Mouse (Mus musculus): ENCODE results near the gene Ece2. TPM values are rescaled to one million over a fixed set of nuclear protein-coding genes. Genes with fewer than 3 reads are reported as not detected.

The Ece2 gene
- 2.4 and 3.4 TPM in 2 replicates for polyA plus RNA-seq (2014; fragmentation: Nextera tagmentation; extraction: Ambion mirVana)

DNA sequence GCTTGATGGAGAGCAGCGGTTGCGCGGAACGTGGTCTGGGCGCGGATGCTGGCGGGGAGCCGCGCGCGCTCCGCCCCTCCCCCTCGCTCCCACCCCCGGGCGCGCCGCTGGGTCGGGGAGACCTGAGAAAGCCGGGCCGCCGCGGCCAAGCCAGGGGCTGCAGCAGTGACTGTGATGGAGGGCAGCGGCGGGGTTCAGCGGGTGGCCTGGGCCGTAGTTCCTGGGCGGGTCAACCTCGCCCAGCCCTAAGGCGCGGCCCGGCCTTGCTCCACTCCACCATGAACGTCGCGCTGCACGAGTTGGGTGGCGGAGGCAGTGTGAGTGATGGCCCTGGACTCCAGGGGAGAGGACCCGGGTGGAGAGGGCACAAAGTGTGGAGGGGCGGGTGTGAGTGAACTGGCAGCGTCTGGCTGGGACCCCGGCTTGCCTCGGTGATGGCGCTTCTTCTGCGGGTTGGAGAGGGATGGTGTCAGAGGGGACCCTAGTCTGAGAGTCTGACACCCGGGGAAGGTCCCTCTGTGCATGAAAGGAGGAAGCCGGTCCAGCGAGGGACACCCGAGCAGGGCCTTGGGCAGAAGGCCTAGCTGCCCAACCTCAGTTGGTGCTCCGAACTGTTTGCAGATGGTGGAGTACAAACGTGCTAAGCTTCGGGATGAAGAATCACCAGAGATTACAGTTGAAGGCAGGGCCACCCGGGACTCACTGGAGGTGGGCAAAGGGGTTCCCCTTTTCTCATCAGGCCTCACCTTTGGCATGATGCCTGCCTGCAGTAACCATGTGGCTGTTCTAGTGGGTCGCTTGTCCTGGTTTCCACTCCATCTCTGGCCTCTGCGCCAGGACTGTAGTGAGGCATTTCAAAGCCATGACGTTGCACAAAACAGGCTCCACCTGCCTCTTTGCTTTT lies at the start of gene Ece2:
Ece2 (plus strand) TSS at position 98 of the 904 bp plus-strand sequence.
- Histone ChIP-seq H3K4me2 (replicated peaks; ENCODE audit: low read depth, low read length) (peak within 1 kb of the TSS; percentile 85), H3K27me3 (ENCODE audit: control insufficient read depth, insufficient read depth, low read length) (0 out of 2 replicates have a peak, but pooled peaks cover 3% of the 10 kb centered on the region), H3K9ac (replicated peaks; ENCODE audit: low read depth, low read length) (peak within 1 kb of the TSS; percentile 38), H3K4me3 (ENCODE audit: low read depth, low read length) (peak within 1 kb of the TSS; percentile 46), H3K27ac (ENCODE audit: low read length) (no peak within 1 kb of the TSS), H3K4me1 (ENCODE audit: control insufficient read depth, insufficient read depth, low read length) (no peaks in the 10 kb centered on the region), H3K36me3 (ENCODE audit: control insufficient read depth, insufficient read depth, low read length) (no peaks in the 10 kb centered on the region), H3K9me3 (ENCODE audit: control insufficient read depth, low read depth, low read length) (no peaks in the 10 kb centered on the region)
- no peak for ATAC-seq (ENCODE audit: insufficient number of reproducible peaks, insufficient read depth, low FRiP score, low read depth)
- 7% methylated on average over 52 of the region's 54 CpGs for WGBS

DNA sequence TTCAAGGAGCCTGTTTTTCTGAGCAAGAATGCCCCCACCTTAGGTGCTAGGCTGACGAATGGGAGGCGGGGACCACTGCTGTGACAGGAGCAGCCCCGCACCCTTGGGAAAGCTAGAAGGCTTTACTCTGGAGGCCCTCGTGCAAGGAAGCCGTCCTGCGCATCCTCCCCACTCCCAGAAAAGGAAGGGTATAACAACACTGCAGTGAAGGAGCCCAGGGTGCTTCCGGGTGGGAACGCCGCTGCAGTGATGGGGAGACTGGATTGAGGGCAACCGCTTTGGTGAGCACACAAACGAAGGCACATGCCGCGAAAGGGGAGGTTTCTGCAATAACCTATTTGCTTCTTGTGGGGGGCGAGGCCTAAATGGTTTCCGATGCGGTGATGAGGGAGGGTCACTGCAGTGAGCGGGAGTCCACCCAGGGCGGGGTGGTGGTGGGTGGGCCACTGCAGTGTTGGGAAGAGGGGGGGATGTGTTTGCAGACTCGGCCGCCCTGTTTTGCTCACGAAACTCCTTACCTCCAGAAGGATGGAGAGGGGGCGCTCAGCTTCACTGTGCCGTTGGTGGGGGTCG lies 40.2 kb upstream of the Ece2 start, which contains the start of gene Vwa5b2:
Vwa5b2 (plus strand) TSS at position 106 of the 573 bp plus-strand sequence.
- H3K27ac ChIP-seq (ENCODE audit: low read length) = no peak within 1 kb of the TSS
- peak within 1 kb of the TSS; percentile 92 for H3K4me2 ChIP-seq (replicated peaks; ENCODE audit: low read depth, low read length)
- WGBS = 2% methylated on average over 24 of the region's 24 CpGs
- peak within 1 kb of the TSS; percentile 22 for H3K9ac ChIP-seq (replicated peaks; ENCODE audit: low read depth, low read length)
- H3K36me3 ChIP-seq (ENCODE audit: control insufficient read depth, insufficient read depth, low read length) = no peaks in the 10 kb centered on the region
- H3K4me3 ChIP-seq (ENCODE audit: low read depth, low read length) = peak within 1 kb of the TSS; percentile 46
- H3K9me3 ChIP-seq (ENCODE audit: control insufficient read depth, low read depth, low read length) = no peaks in the 10 kb centered on the region
- H3K27me3 ChIP-seq (ENCODE audit: control insufficient read depth, insufficient read depth, low read length) = peaks cover 27% of the 10 kb centered on the region
- peaks cover 22% of the 10 kb centered on the region for H3K4me1 ChIP-seq (ENCODE audit: control insufficient read depth, insufficient read depth, low read length)
- ATAC-seq (ENCODE audit: insufficient number of reproducible peaks, insufficient read depth, low FRiP score, low read depth) = peak; percentile 28; the same call in 1 of the 2 replicates

DNA sequence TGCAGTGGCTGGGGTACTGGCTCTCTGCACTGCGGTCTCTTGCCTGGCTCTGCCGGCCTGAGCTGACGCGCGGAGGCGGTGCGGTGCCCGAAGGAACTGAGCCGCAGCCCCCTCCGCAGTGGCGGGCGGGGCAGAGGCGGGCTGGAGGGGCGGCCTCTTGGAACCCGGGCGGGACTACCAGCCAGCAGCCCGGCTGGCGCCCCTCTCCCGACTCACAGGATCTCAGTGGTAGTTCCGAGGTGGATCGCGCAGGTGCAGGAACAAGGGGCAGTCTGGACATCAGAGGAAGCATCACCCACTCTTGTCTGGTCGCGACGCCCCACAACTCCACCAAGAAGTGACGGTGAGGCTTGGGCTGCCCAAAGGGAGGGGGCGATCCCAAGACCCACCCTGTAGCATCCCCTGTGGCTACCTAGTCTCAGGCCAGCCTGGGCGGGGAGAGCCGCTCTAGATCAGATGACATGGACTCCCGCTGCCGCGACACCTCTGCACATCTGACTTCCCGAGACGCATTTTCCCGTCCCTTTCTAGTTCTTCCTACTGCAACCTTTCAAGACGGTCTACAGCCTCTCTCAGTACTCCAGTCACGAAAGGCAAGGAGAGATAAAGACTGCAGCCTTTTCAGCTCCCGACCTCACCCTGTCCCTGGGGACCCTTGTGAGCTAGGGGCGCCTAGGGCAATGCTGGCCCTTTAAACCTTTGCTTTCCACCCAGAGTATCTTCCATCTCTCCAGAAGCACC lies 39.5 kb upstream of the Ece2 start:
- no peak overlapping the region for H3K27ac ChIP-seq (ENCODE audit: low read length)
- H3K4me1 ChIP-seq (ENCODE audit: control insufficient read depth, insufficient read depth, low read length) = peaks cover 22% of the 10 kb centered on the region
- H3K27me3 ChIP-seq (ENCODE audit: control insufficient read depth, insufficient read depth, low read length) = peaks cover 27% of the 10 kb centered on the region
- no peaks in the 10 kb centered on the region for H3K9me3 ChIP-seq (ENCODE audit: control insufficient read depth, low read depth, low read length)
- H3K4me2 ChIP-seq (replicated peaks; ENCODE audit: low read depth, low read length) = peak overlapping the region; percentile 92
- no peaks in the 10 kb centered on the region for H3K36me3 ChIP-seq (ENCODE audit: control insufficient read depth, insufficient read depth, low read length)
- under 1% methylated on average over 38 of the region's 39 CpGs for WGBS
- H3K9ac ChIP-seq (replicated peaks; ENCODE audit: low read depth, low read length) = peak overlapping the region; percentile 22; the same call in 1 of the 2 replicates
- peak overlapping the region; percentile 46 for H3K4me3 ChIP-seq (ENCODE audit: low read depth, low read length)
- peak; percentile 67 for ATAC-seq (ENCODE audit: insufficient number of reproducible peaks, insufficient read depth, low FRiP score, low read depth)

DNA sequence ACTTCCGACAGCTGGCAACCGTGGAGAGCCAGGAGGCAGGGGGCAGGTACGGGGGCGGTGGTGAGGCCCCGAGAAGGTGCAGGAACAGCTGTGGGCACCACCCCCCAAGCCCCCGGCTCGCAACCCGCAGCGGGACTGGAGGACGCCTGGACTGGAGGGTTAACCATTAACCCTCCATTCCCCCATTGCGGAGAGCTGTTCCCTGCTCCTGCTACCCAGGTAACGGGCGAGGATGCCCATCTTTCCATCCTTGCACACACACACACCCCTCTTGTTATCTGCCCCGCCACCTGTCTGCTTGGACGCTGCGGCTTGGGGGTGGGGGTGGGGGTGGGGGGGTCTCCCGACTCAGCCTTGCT lies 39.0 kb upstream of the Ece2 start:
- Histone ChIP-seq H3K27me3 (ENCODE audit: control insufficient read depth, insufficient read depth, low read length) (peaks cover 27% of the 10 kb centered on the region), H3K9me3 (ENCODE audit: control insufficient read depth, low read depth, low read length) (no peaks in the 10 kb centered on the region), H3K4me2 (replicated peaks; ENCODE audit: low read depth, low read length) (peak overlapping the region; percentile 92), H3K36me3 (ENCODE audit: control insufficient read depth, insufficient read depth, low read length) (no peaks in the 10 kb centered on the region), H3K4me3 (ENCODE audit: low read depth, low read length) (peak overlapping the region; percentile 46), H3K4me1 (ENCODE audit: control insufficient read depth, insufficient read depth, low read length) (peaks cover 22% of the 10 kb centered on the region), H3K27ac (ENCODE audit: low read length) (no peak overlapping the region), H3K9ac (replicated peaks; ENCODE audit: low read depth, low read length) (0 out of 2 replicates have a peak overlapping the region, but pooled peaks have one; percentile 22)
- WGBS = 3% methylated on average over 17 of the region's 17 CpGs
- peak; percentile 20; the same call in 1 of the 2 replicates for ATAC-seq (ENCODE audit: insufficient number of reproducible peaks, insufficient read depth, low FRiP score, low read depth)

- Histone ChIP-seq H3K27ac (ENCODE audit: low read length) (no peak overlapping the region), H3K36me3 (ENCODE audit: control insufficient read depth, insufficient read depth, low read length) (no peaks in the 10 kb centered on the region), H3K9me3 (ENCODE audit: control insufficient read depth, low read depth, low read length) (no peaks in the 10 kb centered on the region), H3K4me1 (ENCODE audit: control insufficient read depth, insufficient read depth, low read length) (peaks cover 22% of the 10 kb centered on the region), H3K9ac (replicated peaks; ENCODE audit: low read depth, low read length) (no peak overlapping the region), H3K4me2 (replicated peaks; ENCODE audit: low read depth, low read length) (peak overlapping the region; percentile 92), H3K27me3 (ENCODE audit: control insufficient read depth, insufficient read depth, low read length) (peaks cover 27% of the 10 kb centered on the region), H3K4me3 (ENCODE audit: low read depth, low read length) (peak overlapping the region; percentile 46)
- 4% methylated on average over 48 of the region's 48 CpGs for WGBS
- ATAC-seq (ENCODE audit: insufficient number of reproducible peaks, insufficient read depth, low FRiP score, low read depth) = 0 out of 2 replicates have a peak, but pooled peaks have one; percentile 3
Observed at GRCm38 (mm10) chr16:20591076-20591705, 38.4 kb upstream of the Ece2 start.

DNA sequence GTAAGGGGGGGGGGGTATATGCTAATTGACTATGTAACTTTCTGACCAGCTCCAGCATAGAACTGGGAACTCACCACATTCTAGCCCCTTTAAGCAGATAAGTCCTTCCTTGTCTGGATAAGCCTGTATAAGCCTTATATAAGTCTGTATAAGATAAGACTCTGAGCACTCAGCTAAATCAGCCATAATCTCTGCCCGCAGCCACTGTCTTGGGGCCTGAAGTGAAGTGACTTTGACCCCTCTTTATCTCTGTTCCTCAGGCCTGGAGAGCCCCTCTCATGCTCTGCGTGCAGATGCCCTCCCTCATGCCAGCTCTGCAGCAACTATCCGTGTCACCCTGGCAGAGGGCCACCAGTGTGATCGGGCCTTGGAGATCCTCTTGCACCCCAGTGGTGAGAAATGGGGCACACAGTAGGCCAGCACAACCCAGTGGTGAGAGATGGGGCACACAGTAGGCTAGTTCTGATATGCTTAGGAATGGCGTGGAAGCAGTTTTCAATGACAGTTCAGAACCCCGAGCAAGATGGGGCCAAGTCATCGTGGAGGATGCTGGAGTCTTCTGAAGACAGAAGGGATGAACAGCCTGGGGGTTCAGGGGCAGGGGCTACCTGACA lies 34.5 kb upstream of the Ece2 start:
- H3K4me2 ChIP-seq (replicated peaks; ENCODE audit: low read depth, low read length) = no peak overlapping the region
- H3K36me3 ChIP-seq (ENCODE audit: control insufficient read depth, insufficient read depth, low read length) = no peaks in the 10 kb centered on the region
- 82% methylated on average over 7 of the region's 7 CpGs for WGBS
- no peak overlapping the region for H3K27ac ChIP-seq (ENCODE audit: low read length)
- peaks cover 13% of the 10 kb centered on the region for H3K4me1 ChIP-seq (ENCODE audit: control insufficient read depth, insufficient read depth, low read length)
- H3K27me3 ChIP-seq (ENCODE audit: control insufficient read depth, insufficient read depth, low read length) = peaks cover 18% of the 10 kb centered on the region
- H3K4me3 ChIP-seq (ENCODE audit: low read depth, low read length) = no peak overlapping the region
- H3K9me3 ChIP-seq (ENCODE audit: control insufficient read depth, low read depth, low read length) = no peaks in the 10 kb centered on the region
- ATAC-seq (ENCODE audit: insufficient number of reproducible peaks, insufficient read depth, low FRiP score, low read depth) = no peak
- H3K9ac ChIP-seq (replicated peaks; ENCODE audit: low read depth, low read length) = no peak overlapping the region

GRCm38 (mm10) chr16:20595737-20596136 lies 33.9 kb upstream of the Ece2 start:
- H3K4me3 ChIP-seq (ENCODE audit: low read depth, low read length) = no peak overlapping the region
- peaks cover 13% of the 10 kb centered on the region for H3K27me3 ChIP-seq (ENCODE audit: control insufficient read depth, insufficient read depth, low read length)
- H3K9ac ChIP-seq (replicated peaks; ENCODE audit: low read depth, low read length) = no peak overlapping the region
- peaks cover 7% of the 10 kb centered on the region; the same call in 1 of the 2 replicates for H3K4me1 ChIP-seq (ENCODE audit: control insufficient read depth, insufficient read depth, low read length)
- ATAC-seq (ENCODE audit: insufficient number of reproducible peaks, insufficient read depth, low FRiP score, low read depth) = no peak
- no peaks in the 10 kb centered on the region for H3K9me3 ChIP-seq (ENCODE audit: control insufficient read depth, low read depth, low read length)
- no peak overlapping the region for H3K27ac ChIP-seq (ENCODE audit: low read length)
- no peak overlapping the region for H3K4me2 ChIP-seq (replicated peaks; ENCODE audit: low read depth, low read length)
- no peaks in the 10 kb centered on the region for H3K36me3 ChIP-seq (ENCODE audit: control insufficient read depth, insufficient read depth, low read length)
- WGBS = 85% methylated on average over 4 of the region's 4 CpGs

All from stomach, embryonic 14.5 days (tissue).